Mouse (Mus musculus) hindbrain, postnatal 0 days (tissue): ENCODE measurements around the gene Trim27. TPM values are rescaled to one million over a fixed set of nuclear protein-coding genes. Genes with fewer than 3 reads are reported as not detected.
A peak's percentile ranks its signal among the peaks of the same experiment; 100 is the strongest.

Experiments used
- ATAC-seq: fragments of 200-750 bp; cut with Nextera tagmentation; 2 replicates; pipeline ENCODE4 v1.8.0; 2017; ENCODE audit warnings: mild to moderate bottlenecking, moderate TSS enrichment, moderate library complexity
- DNase-seq: peaks from one replicate; pipeline ENCODE4 v3.0.0-alpha.2; 2015; ENCODE audit warnings: low spot score
- H3K27ac ChIP-seq: fragments of 300-500 bp; sonication (generic); 2 replicates; pipeline ENCODE4 v1.5.1; 2014; ENCODE audit warnings: mild to moderate bottlenecking
- H3K27me3 ChIP-seq: fragments of 300-500 bp; sonication (generic); 2 replicates; pipeline ENCODE4 v1.6.1; 2014; ENCODE audit warnings: low read length, mixed read lengths; ENCODE audit not compliant: insufficient read depth
- H3K36me3 ChIP-seq: fragments of 300-500 bp; sonication (generic); 2 replicates; pipeline ENCODE4 v1.6.1; 2014; ENCODE audit warnings: low read length, mixed read lengths; ENCODE audit not compliant: insufficient read depth
- H3K4me1 ChIP-seq: fragments of 300-500 bp; sonication (generic); 2 replicates; pipeline ENCODE4 v1.6.1; 2014; ENCODE audit warnings: antibody characterized with exemption, low read length, mixed read lengths; ENCODE audit not compliant: insufficient read depth
- H3K4me2 ChIP-seq: fragments of 300-500 bp; sonication (generic); 2 replicates; pipeline ENCODE4 v1.6.1; 2014; ENCODE audit warnings: low read depth, mild to moderate bottlenecking, low read length, moderate library complexity, mixed read lengths
- H3K4me3 ChIP-seq: fragments of 300-500 bp; sonication (generic); 2 replicates; pipeline ENCODE4 v1.5.1; 2014; ENCODE audit warnings: low read length
- H3K9ac ChIP-seq: fragments of 300-500 bp; sonication (generic); replicated peaks from 2 replicates; pipeline ENCODE4 v1.6.1; 2014; ENCODE audit warnings: mild to moderate bottlenecking, low read length, moderate library complexity, mixed read lengths
- H3K9me3 ChIP-seq: fragments of 300-500 bp; sonication (generic); 2 replicates; pipeline ENCODE4 v1.6.1; 2016; ENCODE audit warnings: low read length, mixed read lengths
- CTCF ChIP-seq: IDR thresholded peaks from 2 replicates; pipeline ENCODE4 v1.5.1; 2016; ENCODE audit warnings: antibody characterized with exemption, control low read depth, low read depth
- WGBS: fragments of 180-500 bp; shearing (Covaris S2); extraction: QIAGEN DNeasy Blood & Tissue Kit; methylation state at CpG from one replicate; pipeline ENCODE4 v1.1.7; 2014; 5-methylcytosine and 5-hydroxymethylcytosine counted together
- polyA plus RNA-seq: library from polyadenylated mRNA; unstranded; fragments of >200 nt; fragmentation: Nextera tagmentation; extraction: Ambion mirVana; gene quantifications from 2 replicates; pipeline ENCODE4 v1.2.1, GENCODE M21; 2015
- total RNA-seq: library from RNA; depleted of rRNA; stranded (reverse); fragments of >200 nt; gene quantifications from 2 replicates; pipeline ENCODE4 v1.2.3, GENCODE M21; 2014

Trim27 gene
- total and polyA plus RNA-seq, 2 experiments from 2014 or later, result 68.3 to 84.9 TPM

GRCm38 (mm10) chr13:21221656-21222462, 42.6 kb downstream of the Trim27 start:
- Histone ChIP-seq H3K9ac (peak overlapping the region; percentile 61), H3K36me3 (no peaks in the 10 kb centered on the region), H3K27ac (peak overlapping the region; percentile 79), H3K27me3 (no peaks in the 10 kb centered on the region), H3K4me1 (no peaks in the 10 kb centered on the region), H3K9me3 (no peaks in the 10 kb centered on the region), H3K4me2 (peak overlapping the region; percentile 78), H3K4me3 (peak overlapping the region; percentile 63)
- DNase-seq, result peak; percentile 53
- TF ChIP-seq CTCF, result no peak
- under 1% methylated on average over 20 of the region's 20 CpGs for WGBS
- peak; percentile 93 for ATAC-seq

GRCm38 (mm10) chr13:21222463-21223022, 43.3 kb downstream of the Trim27 start:
- peak overlapping the region; percentile 61 for H3K9ac ChIP-seq

DNA sequence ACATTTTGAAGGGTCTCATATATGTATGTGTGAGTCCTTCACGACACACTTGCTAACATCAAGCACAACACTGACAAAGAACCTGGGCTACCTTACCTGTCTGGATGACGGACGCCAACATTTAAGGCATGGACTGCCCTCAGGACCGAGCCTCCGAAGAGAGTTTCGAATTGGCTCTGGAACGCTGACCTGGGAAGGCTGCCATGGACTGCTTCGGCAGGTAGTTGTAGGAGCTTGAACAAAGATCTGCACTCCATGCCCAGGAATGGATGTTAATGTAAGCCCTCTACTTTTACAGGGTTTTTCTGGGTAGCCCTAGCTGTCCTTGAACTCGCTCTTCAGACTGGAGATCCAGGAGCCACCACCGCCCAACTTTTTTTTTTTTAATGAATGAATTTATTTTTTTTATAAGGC, 44.0 kb downstream of the Trim27 start:
- no peaks in the 10 kb centered on the region for H3K4me1 ChIP-seq
- ATAC-seq, result no peak
- H3K4me2 ChIP-seq, result peak overlapping the region; percentile 78
- DNase-seq, result no peak
- WGBS, result 4% methylated on average over 10 of the region's 10 CpGs
- H3K4me3 ChIP-seq, result peak overlapping the region; percentile 63
- no peaks in the 10 kb centered on the region for H3K36me3 ChIP-seq
- H3K27ac ChIP-seq, result no peak overlapping the region
- TF ChIP-seq CTCF, result no peak
- H3K27me3 ChIP-seq, result no peaks in the 10 kb centered on the region
- no peak overlapping the region for H3K9ac ChIP-seq
- H3K9me3 ChIP-seq, result no peaks in the 10 kb centered on the region

More at GRCm38 (mm10) chr13:21222463-21223022, 43.3 kb downstream of the Trim27 start:
- no peaks in the 10 kb centered on the region for H3K36me3 ChIP-seq
- under 1% methylated on average over 20 of the region's 20 CpGs for WGBS
- no peaks in the 10 kb centered on the region for H3K27me3 ChIP-seq
- DNase-seq, result peak; percentile 89
- no peaks in the 10 kb centered on the region for H3K9me3 ChIP-seq
- no peaks in the 10 kb centered on the region for H3K4me1 ChIP-seq
- H3K4me3 ChIP-seq, result peak overlapping the region; percentile 63
- ATAC-seq, result peak; percentile 96
- H3K27ac ChIP-seq, result peak overlapping the region; percentile 79
- H3K4me2 ChIP-seq, result peak overlapping the region; percentile 78
- TF ChIP-seq CTCF, result no peak

GRCm38 (mm10) chr13:21224376-21224775, 45.1 kb downstream of the Trim27 start:
- no peak overlapping the region for H3K27ac ChIP-seq
- TF ChIP-seq CTCF, result no peak
- no peak for DNase-seq
- no peaks in the 10 kb centered on the region for H3K4me1 ChIP-seq
- 86% methylated on average over 1 of the region's 1 CpGs for WGBS
- no peak overlapping the region for H3K4me3 ChIP-seq
- H3K36me3 ChIP-seq, result no peaks in the 10 kb centered on the region
- no peak overlapping the region for H3K9ac ChIP-seq
- H3K27me3 ChIP-seq, result no peaks in the 10 kb centered on the region
- H3K9me3 ChIP-seq, result no peaks in the 10 kb centered on the region
- no peak overlapping the region for H3K4me2 ChIP-seq
- no peak for ATAC-seq

GRCm38 (mm10) chr13:21225206-21225605, 46.0 kb downstream of the Trim27 start:
- WGBS, result 67% methylated on average over 6 of the region's 6 CpGs
- Histone ChIP-seq H3K9me3 (no peaks in the 10 kb centered on the region), H3K4me2 (no peak overlapping the region), H3K4me3 (no peak overlapping the region), H3K36me3 (no peaks in the 10 kb centered on the region), H3K4me1 (no peaks in the 10 kb centered on the region), H3K9ac (no peak overlapping the region), H3K27me3 (no peaks in the 10 kb centered on the region), H3K27ac (no peak overlapping the region)
- no peak for DNase-seq
- TF ChIP-seq CTCF, result no peak
- no peak for ATAC-seq

- no peaks in the 10 kb centered on the region for H3K9me3 ChIP-seq
- no peak overlapping the region for H3K4me3 ChIP-seq
- no peak overlapping the region for H3K9ac ChIP-seq
- no peaks in the 10 kb centered on the region for H3K4me1 ChIP-seq
- no peak overlapping the region for H3K27ac ChIP-seq
- no peaks in the 10 kb centered on the region for H3K27me3 ChIP-seq
- DNase-seq, result no peak
- WGBS, result 49% methylated on average over 3 of the region's 3 CpGs
- ATAC-seq, result no peak
- no peaks in the 10 kb centered on the region for H3K36me3 ChIP-seq
- H3K4me2 ChIP-seq, result no peak overlapping the region
- TF ChIP-seq CTCF, result no peak
These were observed 46.8 kb downstream of the Trim27 start for GRCm38 (mm10) chr13:21226031-21226430.
